Mouse (Mus musculus): Measurements from ENCODE around the gene 4930432K21Rik.

4930432K21Rik gene

DNA sequence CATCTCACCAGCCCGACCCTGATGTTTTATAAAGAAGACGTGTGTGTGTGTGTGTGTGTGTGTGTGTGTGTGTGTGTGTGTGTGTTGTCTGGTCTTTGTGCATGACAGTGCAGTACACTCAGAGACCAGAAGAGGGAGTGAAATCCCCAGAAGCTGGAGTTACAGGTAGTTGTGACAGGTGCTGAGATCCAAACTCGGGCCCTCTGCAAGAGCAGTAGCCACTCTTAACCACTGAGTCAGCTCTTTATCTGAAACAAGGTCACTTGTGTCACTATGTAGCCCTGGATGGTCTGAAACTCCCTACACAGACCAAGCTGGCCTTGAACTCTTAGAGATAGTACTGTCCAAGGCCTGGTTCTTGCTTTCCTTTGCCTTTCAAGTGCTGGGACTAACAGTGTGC, 58.8 kb downstream of the 4930432K21Rik start:
- no peak for DNase-seq (ENCODE audit: low read depth in 2 of 2, low spot score in 2 of 2)

DNA sequence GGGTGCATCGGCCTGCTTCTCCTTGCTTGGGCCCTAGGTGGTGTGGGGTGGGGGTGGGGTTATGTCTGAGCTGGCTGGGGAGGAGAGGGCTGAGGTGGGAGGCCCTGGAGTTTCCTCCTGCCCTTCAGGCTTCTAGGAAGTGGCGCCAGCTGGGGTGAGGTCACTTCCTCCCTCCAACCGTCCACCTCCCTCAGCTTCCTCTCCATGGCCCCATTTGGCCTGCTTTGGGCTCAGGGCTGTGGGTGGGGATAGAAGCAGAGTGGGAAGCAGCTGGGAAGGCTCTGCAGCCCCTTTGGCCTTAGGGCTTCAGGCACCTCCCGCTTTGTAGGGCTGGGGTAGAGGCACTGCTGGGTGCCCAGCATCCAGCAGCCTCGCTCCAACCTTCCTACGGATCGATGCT, 60.0 kb downstream of the 4930432K21Rik start:
- no peak for DNase-seq (ENCODE audit: low read depth in 2 of 2, low spot score in 2 of 2)

DNA sequence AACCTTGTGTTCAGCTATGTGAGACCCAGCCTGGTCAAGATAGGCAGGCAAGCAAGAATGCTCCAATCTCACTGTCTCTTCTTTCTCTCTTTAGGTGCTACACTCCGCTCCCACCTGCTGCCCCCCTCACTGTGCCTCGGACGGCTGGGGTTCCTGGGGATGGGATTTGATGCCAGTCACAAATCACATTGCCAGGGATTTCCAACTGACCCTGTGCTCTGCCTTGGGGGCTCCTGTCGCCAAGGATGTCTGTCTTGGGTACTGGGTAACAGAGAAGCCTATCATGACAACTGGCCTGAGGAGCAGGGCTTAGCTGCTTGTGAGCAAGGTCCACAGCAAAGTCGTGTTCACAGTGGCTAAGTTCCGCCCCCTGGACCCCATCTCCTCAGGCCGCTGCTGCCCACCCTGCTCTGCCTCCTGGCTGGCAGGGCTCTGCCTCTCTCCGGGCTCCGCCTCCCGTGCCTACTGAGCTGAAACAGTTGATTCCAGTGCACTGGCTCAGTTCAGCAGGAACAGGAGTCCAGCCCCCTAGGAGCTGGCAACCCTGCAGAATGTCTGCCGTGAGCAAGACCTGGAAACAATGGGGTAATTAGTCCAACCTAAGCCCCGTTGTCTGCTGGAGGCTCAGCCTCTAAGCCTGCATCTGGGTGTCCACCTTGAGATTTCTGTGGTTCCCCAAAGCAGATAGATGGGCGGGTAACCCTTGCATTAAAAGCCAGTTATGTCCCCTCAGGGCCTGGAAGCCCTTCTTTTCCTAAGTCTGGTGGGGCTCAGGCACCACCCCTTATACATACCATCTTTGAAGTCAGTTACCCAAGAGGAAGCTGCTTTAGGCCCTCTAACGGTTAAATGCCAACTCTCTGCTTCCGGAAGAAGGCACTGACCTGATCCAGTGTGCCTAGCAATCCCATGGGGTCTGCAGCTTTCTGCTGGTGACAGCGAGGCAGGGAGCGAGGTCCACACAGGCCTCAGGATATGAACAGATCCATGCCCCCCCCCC, 60.9 kb downstream of the 4930432K21Rik start:
- no peak for DNase-seq (ENCODE audit: low read depth in 2 of 2, low spot score in 2 of 2)

DNA sequence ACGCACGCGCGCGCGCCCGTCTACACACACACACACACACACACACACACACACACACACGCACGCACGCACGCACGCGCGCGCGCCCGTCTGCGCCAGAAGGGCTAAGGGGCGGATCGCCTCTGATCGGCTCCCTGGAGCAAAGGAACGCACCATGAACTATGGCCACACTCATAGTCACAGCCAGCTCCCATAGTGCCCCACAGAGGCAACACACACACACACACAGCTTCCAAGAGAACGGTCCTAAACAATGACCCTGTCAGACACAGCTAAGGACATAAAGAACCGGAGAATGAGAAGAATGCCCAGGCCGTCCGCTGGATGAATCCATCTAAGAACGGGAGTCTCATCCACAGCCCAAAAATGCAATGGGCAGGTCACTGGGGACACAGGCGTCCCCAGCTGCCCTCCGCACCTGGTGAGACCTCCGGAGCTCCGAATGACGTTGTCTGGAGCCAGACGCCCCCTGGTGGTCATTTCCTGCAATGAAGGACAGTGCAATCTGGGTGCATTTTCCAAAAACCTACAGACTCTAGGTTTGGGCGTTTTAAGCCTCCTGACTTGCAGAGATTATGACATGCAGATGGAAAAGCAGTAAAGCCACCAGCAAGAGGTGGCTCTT, 62.5 kb downstream of the 4930432K21Rik start:
- DNase-seq (ENCODE audit: low read depth in 2 of 2, low spot score in 2 of 2) = peak; percentile 86 to 87

DNA sequence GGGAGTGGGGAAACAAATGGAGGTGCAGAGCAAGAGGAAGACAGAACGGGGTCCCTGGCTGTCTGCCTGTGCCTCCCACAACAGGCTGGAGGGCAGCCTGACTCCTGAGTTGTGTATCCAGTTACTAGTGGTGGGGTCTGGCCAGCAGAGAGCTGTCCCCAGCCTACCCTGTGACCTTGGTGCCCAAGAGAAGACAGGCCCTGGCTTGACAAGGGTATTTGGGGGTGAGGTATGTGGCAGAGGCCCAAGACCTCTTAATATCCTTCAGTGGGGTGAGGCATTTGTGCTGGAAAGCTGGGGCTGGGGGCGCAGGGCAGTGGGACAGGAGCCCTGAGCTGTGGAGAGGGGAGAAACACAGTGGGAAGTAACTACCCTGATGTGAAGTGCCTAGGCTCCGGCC, 63.4 kb downstream of the 4930432K21Rik start:
- DNase-seq (ENCODE audit: low read depth in 2 of 2, low spot score in 2 of 2) = no peak

DNA sequence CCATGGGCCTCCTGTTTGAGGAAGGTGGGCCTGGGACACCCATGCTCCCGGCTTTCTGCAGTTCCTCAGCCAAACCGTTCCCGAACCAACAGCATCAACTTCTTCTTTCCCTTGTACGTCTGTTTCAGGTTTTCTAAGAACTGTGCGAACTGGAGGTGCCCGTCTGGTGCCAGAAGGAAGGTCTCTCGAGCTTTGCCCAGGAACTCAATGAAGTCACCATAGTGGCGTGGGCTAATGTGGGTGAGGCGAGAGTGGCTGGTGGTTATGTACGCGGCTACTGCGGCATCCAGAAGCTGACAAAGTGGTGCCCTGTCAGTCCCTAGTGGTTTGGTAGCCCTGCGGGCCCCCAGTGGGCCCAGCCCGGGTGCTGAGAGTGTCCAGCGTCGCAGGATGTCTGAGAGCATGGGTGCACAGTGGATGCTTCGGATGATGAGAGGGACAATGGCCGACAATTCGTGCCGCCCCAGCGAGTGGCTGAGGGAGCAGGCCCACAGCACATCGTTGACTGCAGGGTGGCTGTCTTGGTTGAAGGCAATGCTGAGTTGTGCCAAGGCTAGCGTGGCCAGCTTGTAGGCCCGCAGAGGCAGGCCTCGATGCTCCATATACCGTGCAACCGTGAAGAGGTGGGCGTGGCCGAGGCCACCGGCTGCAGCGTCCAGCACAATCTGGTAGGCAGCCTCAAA, 64.2 kb downstream of the 4930432K21Rik start:
- no peak for DNase-seq (ENCODE audit: low read depth in 2 of 2, low spot score in 2 of 2)

DNA sequence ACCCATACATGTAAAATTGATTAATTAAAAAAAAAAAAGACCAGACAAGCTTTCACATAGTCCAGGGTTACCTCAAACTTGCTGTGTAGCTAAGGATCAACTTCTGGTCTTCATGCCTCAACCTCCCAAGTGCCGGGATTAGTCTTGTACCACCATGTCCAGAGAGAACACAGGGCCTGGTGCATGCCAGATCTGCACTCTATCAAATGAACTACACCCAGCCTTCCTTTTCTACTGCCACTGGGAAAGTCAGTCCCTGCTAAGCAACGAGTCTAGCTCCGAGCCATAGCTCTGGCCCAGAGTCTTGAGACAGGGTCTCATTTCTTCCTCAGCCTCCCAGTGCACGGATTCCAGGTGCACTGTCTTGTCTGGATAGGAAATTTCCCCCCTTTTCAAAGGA, 65.5 kb downstream of the 4930432K21Rik start:
- DNase-seq (ENCODE audit: low read depth in 2 of 2, low spot score in 2 of 2) = no peak

DNA sequence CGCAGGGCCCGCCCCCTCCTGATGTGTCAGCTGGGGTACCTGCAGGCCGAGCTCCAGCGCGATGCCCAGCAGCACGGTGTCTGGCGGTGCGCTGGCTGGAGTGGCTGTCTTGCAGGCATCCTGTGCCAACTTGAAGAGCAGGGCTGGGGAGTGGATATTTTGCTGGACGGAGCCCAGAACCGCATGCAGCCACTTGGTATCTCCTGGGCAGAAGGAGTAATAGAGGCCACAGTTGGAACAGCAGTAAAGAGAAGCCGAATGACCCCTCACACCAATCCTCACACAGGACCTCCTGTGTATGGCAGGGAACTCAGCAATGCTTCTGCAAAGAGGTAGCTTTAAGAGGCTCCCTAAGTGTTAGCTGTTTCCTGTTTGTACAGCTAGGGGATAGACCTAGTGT, 69.4 kb downstream of the 4930432K21Rik start:
- no peak for DNase-seq (ENCODE audit: low read depth in 2 of 2, low spot score in 2 of 2)

DNA sequence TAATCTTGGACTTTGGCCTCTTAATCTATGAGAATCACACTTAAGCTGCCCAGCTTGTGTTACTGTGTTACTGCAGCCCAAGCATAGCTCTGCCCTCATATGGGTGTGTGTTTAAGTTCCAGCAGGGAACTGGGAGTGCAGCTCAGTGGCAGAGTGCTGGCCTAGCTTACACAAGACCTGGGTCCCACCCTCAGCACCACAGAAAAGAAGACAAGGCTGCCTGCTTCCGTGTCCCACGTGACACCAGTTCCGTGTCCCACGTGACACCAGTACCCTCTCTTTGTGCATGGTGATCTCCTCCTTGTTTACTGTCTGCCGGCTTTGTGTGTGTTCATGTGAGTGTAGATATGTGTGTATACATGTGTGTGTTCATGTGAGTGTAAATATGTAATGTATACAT, 70.3 kb downstream of the 4930432K21Rik start:
- no peak for DNase-seq (ENCODE audit: low read depth in 2 of 2, low spot score in 2 of 2)

DNA sequence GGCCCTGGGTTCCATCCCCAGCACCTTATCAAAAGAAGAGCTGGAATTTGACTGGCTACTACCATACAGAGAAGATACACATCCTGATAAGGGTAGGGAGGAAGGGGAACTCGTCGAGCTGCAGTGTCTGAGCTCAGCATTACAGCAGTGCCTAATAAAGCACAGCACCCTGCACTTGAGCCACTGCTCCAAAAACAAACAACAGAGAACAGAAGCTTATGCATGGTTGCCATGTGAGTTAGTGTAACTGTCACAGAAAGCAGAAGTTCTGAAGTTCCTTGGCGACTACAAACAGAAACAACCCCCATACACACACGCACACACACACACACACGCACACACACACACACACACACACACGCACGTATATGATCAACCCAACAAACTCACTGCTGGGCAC, 72.3 kb downstream of the 4930432K21Rik start:
- no peak for DNase-seq (ENCODE audit: low read depth in 2 of 2, low spot score in 2 of 2)

All from CD8-positive naive resting alpha-beta T cell, adult 2 months (primary cell).